25 mouse cellular contexts compared by ENCODE assay signal in genomic region chr12:25037681-25038472, GRCm38 (mm10). TPM values are rescaled to one million over a fixed set of nuclear protein-coding genes. Genes with fewer than 3 reads are reported as not detected.
DNase-seq lines count a peak whose midpoint lies in the region; ATAC-seq and TF ChIP-seq lines count a peak whose summit lies in the region.
"Had no signal": no experiment of that assay in that cellular context is flagged by ENCODE, and none has a peak within 500 bp of the region (broad histone marks: within the 10 kb centered on the region; RNA-seq: fewer than 3 reads in every experiment).

No protein-coding gene starts in this region.

- no peak for TF ChIP-seq POLR2A in lung, adult 2 months (IDR thresholded peaks at IDR 0.05; ENCODE audit: borderline replicate concordance, extremely low read depth, low read depth, low read length)

- no peak for TF ChIP-seq CTCF in kidney, postnatal 0 days (IDR thresholded peaks at IDR 0.05; ENCODE audit: low read depth)
- no peak for TF ChIP-seq CTCF in lung, postnatal 0 days (IDR thresholded peaks at IDR 0.05)
- TF ChIP-seq CTCF in lung, adult 2 months (IDR thresholded peaks at IDR 0.05; ENCODE audit: insufficient read depth, low read length), result no peak

- no peak overlapping the region for H3K27ac ChIP-seq in heart, embryonic 10.5 days
- H3K27ac ChIP-seq in kidney, postnatal 0 days, result 0 out of 2 replicates have a peak overlapping the region, but pooled peaks have one; percentile 2
- H3K27ac ChIP-seq in kidney, embryonic 16.5 days (ENCODE audit: low read length), result no peak overlapping the region
- peak overlapping the region; percentile 77 for H3K27ac ChIP-seq in lung, embryonic 15.5 days
- no peak overlapping the region for H3K27ac ChIP-seq in lung, postnatal 0 days (ENCODE audit: low read length)
- H3K27ac ChIP-seq: embryonic facial prominence, embryonic 10.5 days; embryonic facial prominence, embryonic 12.5 days; forebrain, embryonic 13.5 days had no signal

- ATAC-seq in kidney, postnatal 0 days (replicated peaks; ENCODE audit: low FRiP score, low read depth), result no peak
- ATAC-seq in kidney, embryonic 16.5 days (ENCODE audit: low FRiP score, low TSS enrichment), result no peak
- peak; percentile 59; the same call in 1 of the 2 replicates for ATAC-seq in lung, embryonic 15.5 days (ENCODE audit: borderline replicate concordance, extremely low read depth, low FRiP score, low TSS enrichment)
- ATAC-seq in lung, postnatal 0 days, result peak; percentile 80
- ATAC-seq: activated CD4-positive, CD25-positive, alpha-beta regulatory T cell, adult 4 months; CD4-positive, CD25-positive, alpha-beta regulatory T cell, adult 4 months; forebrain, embryonic 13.5 days; Patski had no signal

- no peak overlapping the region for H3K4me3 ChIP-seq in heart, embryonic 10.5 days
- H3K4me3 ChIP-seq in kidney, postnatal 0 days (replicated peaks; ENCODE audit: low read depth, low read length), result no peak overlapping the region
- no peak overlapping the region for H3K4me3 ChIP-seq in kidney, embryonic 16.5 days (ENCODE audit: low read length)
- no peak overlapping the region for H3K4me3 ChIP-seq in lung, embryonic 15.5 days
- no peak overlapping the region for H3K4me3 ChIP-seq in lung, postnatal 0 days (ENCODE audit: low read depth, low read length)
- no peak overlapping the region for H3K4me3 ChIP-seq in lung, adult 2 months (replicated peaks; ENCODE audit: extremely low read depth, low read depth, low read length)
- H3K4me3 ChIP-seq: embryonic facial prominence, embryonic 10.5 days; embryonic facial prominence, embryonic 12.5 days; forebrain, embryonic 13.5 days had no signal

- peaks cover 31% of the 10 kb centered on the region for H3K36me3 ChIP-seq in heart, embryonic 10.5 days
- peaks cover 21% of the 10 kb centered on the region for H3K36me3 ChIP-seq in kidney, postnatal 0 days (ENCODE audit: insufficient read depth, low read length)
- peaks cover 11% of the 10 kb centered on the region for H3K36me3 ChIP-seq in kidney, embryonic 16.5 days (ENCODE audit: insufficient read depth, low read length)
- H3K36me3 ChIP-seq in lung, embryonic 15.5 days, result peaks cover 5% of the 10 kb centered on the region
- no peaks in the 10 kb centered on the region for H3K36me3 ChIP-seq in lung, postnatal 0 days (ENCODE audit: insufficient read depth, low read length)
- H3K36me3 ChIP-seq: embryonic facial prominence, embryonic 12.5 days had no signal

- peaks cover 5% of the 10 kb centered on the region; the same call in 1 of the 2 replicates for H3K4me1 ChIP-seq in heart, embryonic 10.5 days
- H3K4me1 ChIP-seq in kidney, postnatal 0 days (replicated peaks; ENCODE audit: insufficient read depth, low read length), result peaks cover 5% of the 10 kb centered on the region; the same call in 1 of the 2 replicates
- peaks cover 7% of the 10 kb centered on the region; the same call in 1 of the 2 replicates for H3K4me1 ChIP-seq in kidney, embryonic 16.5 days (ENCODE audit: insufficient read depth, low read length)
- H3K4me1 ChIP-seq in lung, embryonic 15.5 days, result peaks cover 12% of the 10 kb centered on the region
- no peaks in the 10 kb centered on the region for H3K4me1 ChIP-seq in lung, postnatal 0 days (ENCODE audit: insufficient read depth, low read depth, low read length)
- no peaks in the 10 kb centered on the region for H3K4me1 ChIP-seq in lung, adult 2 months (ENCODE audit: control insufficient read depth, insufficient read depth, low read length)

- no peaks in the 10 kb centered on the region for H3K27me3 ChIP-seq in heart, embryonic 10.5 days (ENCODE audit: insufficient read depth, poor library complexity, severe bottlenecking)
- no peaks in the 10 kb centered on the region for H3K27me3 ChIP-seq in kidney, postnatal 0 days (ENCODE audit: insufficient read depth, low read length)
- H3K27me3 ChIP-seq in kidney, embryonic 16.5 days (ENCODE audit: insufficient read depth, low read length), result no peaks in the 10 kb centered on the region
- no peaks in the 10 kb centered on the region for H3K27me3 ChIP-seq in lung, embryonic 15.5 days
- H3K27me3 ChIP-seq in lung, postnatal 0 days (replicated peaks; ENCODE audit: insufficient read depth, low read length), result no peaks in the 10 kb centered on the region
- H3K27me3 ChIP-seq: CH12.LX; embryonic facial prominence, embryonic 12.5 days; forebrain, embryonic 13.5 days; Patski had no signal

- WGBS in heart, embryonic 10.5 days, result 85% methylated on average over 9 of the region's 9 CpGs
- WGBS in kidney, postnatal 0 days, result 85% methylated on average over 9 of the region's 9 CpGs
- 84% methylated on average over 9 of the region's 9 CpGs for WGBS in kidney, embryonic 16.5 days
- WGBS in lung, embryonic 15.5 days, result 51% methylated on average over 9 of the region's 9 CpGs
- WGBS in lung, postnatal 0 days, result 64% methylated on average over 9 of the region's 9 CpGs
- WGBS in lung, adult 2 months, result 81% methylated on average over 9 of the region's 9 CpGs

- peak; percentile 2 for DNase-seq in heart, adult 11 months
- no peak for DNase-seq in heart, embryonic 10.5 days (ENCODE audit: low spot score)
- no peak for DNase-seq in kidney, postnatal 0 days (ENCODE audit: low spot score)
- no peak for DNase-seq in lung, postnatal 14 days
- peak; percentile 79 for DNase-seq in lung, postnatal 0 days (ENCODE audit: low spot score)
- DNase-seq in lung, adult 2 months, result no peak
- DNase-seq: adrenal gland, adult 8-10 months; adrenal gland, postnatal 14 days; adrenal gland, postnatal 36 days; B cell, adult 2 months; cerebellum, adult 11-12 months; cerebellum, adult 2 months; cerebellum, adult 9-10 months; cerebellum, postnatal 10 days; cerebellum, postnatal 25 days had no signal

- no peak for TF ChIP-seq EP300 in lung, postnatal 0 days (IDR thresholded peaks at IDR 0.05)

- H3K4me2 ChIP-seq in kidney, postnatal 0 days (ENCODE audit: low read length), result no peak overlapping the region
- no peak overlapping the region for H3K4me2 ChIP-seq in kidney, embryonic 16.5 days (replicated peaks; ENCODE audit: low read depth, low read length)
- no peak overlapping the region for H3K4me2 ChIP-seq in lung, embryonic 15.5 days
- H3K4me2 ChIP-seq in lung, postnatal 0 days (replicated peaks; ENCODE audit: low read depth, low read length), result no peak overlapping the region
- H3K4me2 ChIP-seq: embryonic facial prominence, embryonic 12.5 days; forebrain, embryonic 13.5 days had no signal

- no peak overlapping the region for H3K9ac ChIP-seq in kidney, postnatal 0 days (ENCODE audit: low read depth, low read length)
- no peak overlapping the region for H3K9ac ChIP-seq in kidney, embryonic 16.5 days (replicated peaks; ENCODE audit: low read length)
- no peak overlapping the region for H3K9ac ChIP-seq in lung, embryonic 15.5 days
- H3K9ac ChIP-seq in lung, postnatal 0 days (replicated peaks; ENCODE audit: low read depth), result no peak overlapping the region
- H3K9ac ChIP-seq: embryonic facial prominence, embryonic 12.5 days; forebrain, embryonic 13.5 days had no signal

- no peaks in the 10 kb centered on the region for H3K9me3 ChIP-seq in heart, embryonic 10.5 days
- no peaks in the 10 kb centered on the region for H3K9me3 ChIP-seq in kidney, postnatal 0 days (replicated peaks; ENCODE audit: low read length)
- no peaks in the 10 kb centered on the region for H3K9me3 ChIP-seq in kidney, embryonic 16.5 days (ENCODE audit: low read length)
- no peaks in the 10 kb centered on the region for H3K9me3 ChIP-seq in lung, embryonic 15.5 days
- no peaks in the 10 kb centered on the region for H3K9me3 ChIP-seq in lung, postnatal 0 days (ENCODE audit: low read length)
- H3K9me3 ChIP-seq: embryonic facial prominence, embryonic 10.5 days; embryonic facial prominence, embryonic 12.5 days; forebrain, embryonic 13.5 days; G1E had no signal

RNA-seq across cellular contexts. Expression of gene Id2, which starts 59.1 kb away (rescaled TPM):
- polyA plus RNA-seq in heart, embryonic 10.5 days (2016; fragmentation: Nextera tagmentation; extraction: Ambion mirVana), result 390 and 444 TPM in 2 replicates
- polyA plus RNA-seq in kidney, postnatal 0 days (2015; fragmentation: Nextera tagmentation; extraction: Ambion mirVana), result 718 and 754 TPM in 2 replicates
- 474 and 534 TPM in 2 replicates for polyA plus RNA-seq in kidney, embryonic 16.5 days (2015; fragmentation: Nextera tagmentation; extraction: Ambion mirVana)
- 420 and 447 TPM in 2 replicates for polyA plus RNA-seq in lung, embryonic 15.5 days (2015; fragmentation: Nextera tagmentation; extraction: Ambion mirVana)
- polyA plus RNA-seq in lung, postnatal 0 days (2015; fragmentation: Nextera tagmentation; extraction: Ambion mirVana), result 444 and 475 TPM in 2 replicates
- 130 and 131 TPM in 2 replicates for polyA plus RNA-seq in lung, adult 2 months (2012; rRNA removed)
- polyA plus RNA-seq: G1E had no signal

Comparison
In these comparisons a context has a peak if more than half of its experiments do, and no peak if none do; other contexts are left out.
1. DNase-seq: peak in heart, adult 11 months (single experiment) and lung, postnatal 0 days (single experiment); none in heart, embryonic 10.5 days (single experiment), kidney, postnatal 0 days (single experiment), lung, postnatal 14 days (single experiment) and lung, adult 2 months (single experiment).
2. H3K27ac ChIP-seq: peak in kidney, postnatal 0 days (single experiment) and lung, embryonic 15.5 days (single experiment); none in heart, embryonic 10.5 days (single experiment), kidney, embryonic 16.5 days (single experiment) and lung, postnatal 0 days (single experiment).
3. ATAC-seq: peak in lung, embryonic 15.5 days (single experiment) and lung, postnatal 0 days (single experiment); none in kidney, postnatal 0 days (single experiment) and kidney, embryonic 16.5 days (single experiment).